Mouse (Mus musculus): Measurements from ENCODE around the gene Acd. TPM values are rescaled to one million over a fixed set of nuclear protein-coding genes. Genes with fewer than 3 reads are reported as not detected.

Gene Acd
- polyA plus RNA-seq, 1 experiment from 2014 or later = 36.4 TPM

DNA sequence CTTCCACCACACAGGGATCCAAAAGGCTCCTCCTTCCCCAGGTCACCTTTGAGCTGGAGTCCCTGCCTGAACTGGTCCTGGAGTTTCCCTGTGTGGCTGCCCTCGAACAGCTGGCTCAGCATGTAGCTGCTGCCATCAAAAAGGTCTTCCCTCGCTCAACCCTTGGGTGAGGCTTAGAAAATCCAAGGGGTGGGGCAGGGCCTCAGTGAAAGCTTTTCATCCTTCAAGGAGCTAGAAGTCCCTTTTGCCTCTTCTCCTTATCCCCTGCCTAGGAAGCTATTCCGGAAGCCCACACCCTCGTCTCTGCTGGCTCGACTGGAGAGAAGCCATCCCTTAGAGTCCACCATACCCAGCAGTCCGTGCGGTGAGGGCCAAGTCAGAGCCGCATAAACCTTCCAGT is 13.4 kb downstream of the Acd start:
- Histone ChIP-seq H3K4me1 (ENCODE audit: control insufficient read depth, insufficient read depth, low read length) (peaks cover 3% of the 10 kb centered on the region), H3K36me3 (ENCODE audit: control insufficient read depth, insufficient read depth) (peaks cover 6% of the 10 kb centered on the region; the same call in 1 of the 2 replicates), H3K27me3 (ENCODE audit: control insufficient read depth, insufficient read depth, low read length) (no peaks in the 10 kb centered on the region; the same call in 1 of the 2 replicates), H3K9me3 (replicated peaks; ENCODE audit: control insufficient read depth, low read length) (no peaks in the 10 kb centered on the region), H3K9ac (ENCODE audit: low read length) (no peak overlapping the region), H3K4me3 (ENCODE audit: low read length) (no peak overlapping the region), H3K27ac (ENCODE audit: low read length) (no peak overlapping the region), H3K4me2 (ENCODE audit: low read depth, low read length) (no peak overlapping the region)
- WGBS = 59% methylated on average over 8 of the region's 8 CpGs
- ATAC-seq (replicated peaks; ENCODE audit: extremely low read depth, insufficient read depth, low FRiP score) = no peak

DNA sequence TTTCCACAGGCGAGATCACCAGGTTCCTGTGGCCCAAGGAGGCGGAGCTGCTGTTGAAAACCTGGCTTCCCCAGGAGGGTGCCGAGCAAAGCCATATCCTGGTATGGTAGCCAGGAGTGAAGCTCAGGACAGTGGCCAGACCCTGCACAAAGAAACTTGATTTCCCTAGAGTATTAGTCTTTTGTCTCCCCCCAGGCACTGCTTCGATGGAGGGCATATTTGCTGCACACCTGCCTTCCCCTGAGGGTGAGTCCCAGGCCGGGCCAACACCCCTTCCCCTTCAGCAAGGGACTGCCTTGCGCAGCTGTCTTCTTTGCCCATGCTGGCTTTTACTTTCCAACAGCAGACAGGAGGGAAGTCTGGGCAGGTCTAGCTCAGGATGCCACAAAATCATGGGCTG is 14.4 kb downstream of the Acd start:
- peak overlapping the region; percentile 55 for H3K4me2 ChIP-seq (ENCODE audit: low read depth, low read length)

DNA sequence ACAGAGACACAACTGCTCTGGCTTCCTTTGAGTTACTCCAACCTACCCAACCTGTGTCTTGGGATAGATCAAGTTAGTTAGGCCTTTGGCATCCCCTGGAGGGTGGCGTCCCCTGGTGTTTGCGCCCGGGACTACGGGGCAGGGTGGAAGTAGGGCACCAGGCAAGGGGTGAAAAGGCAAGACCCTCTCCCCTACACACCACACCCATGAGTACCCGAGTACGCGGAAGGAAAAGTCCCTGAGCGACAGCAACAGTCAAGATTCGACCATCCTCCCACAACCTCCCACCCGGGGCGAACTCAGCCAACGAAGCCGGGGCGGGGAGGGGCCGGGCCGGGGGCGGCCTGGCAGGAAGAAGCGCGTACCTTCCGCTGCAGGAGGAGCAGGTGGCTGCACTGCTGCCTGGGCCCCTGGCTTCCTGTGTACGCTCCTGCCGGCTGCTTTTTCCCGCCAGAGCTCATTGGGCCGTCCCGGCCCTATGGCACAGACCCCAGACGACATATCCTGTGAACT is 15.1 kb downstream of the Acd start, which contains the start of gene Carmil2:
Gene Carmil2, plus strand, starts transcription at position 479 of the 513 bp plus-strand sequence.
- Histone ChIP-seq H3K4me3 (ENCODE audit: low read length) (peak within 1 kb of the TSS; percentile 32), H3K9ac (ENCODE audit: low read length) (peak within 1 kb of the TSS; percentile 44), H3K27me3 (ENCODE audit: control insufficient read depth, insufficient read depth, low read length) (no peaks in the 10 kb centered on the region; the same call in 1 of the 2 replicates), H3K4me2 (ENCODE audit: low read depth, low read length) (peak within 1 kb of the TSS; percentile 55), H3K36me3 (ENCODE audit: control insufficient read depth, insufficient read depth) (peaks cover 18% of the 10 kb centered on the region), H3K9me3 (replicated peaks; ENCODE audit: control insufficient read depth, low read length) (no peaks in the 10 kb centered on the region), H3K4me1 (ENCODE audit: control insufficient read depth, insufficient read depth, low read length) (peaks cover 3% of the 10 kb centered on the region), H3K27ac (ENCODE audit: low read length) (peak within 1 kb of the TSS; percentile 66)
- WGBS = 13% methylated on average over 26 of the region's 26 CpGs
- peak; percentile 77 for ATAC-seq (replicated peaks; ENCODE audit: extremely low read depth, insufficient read depth, low FRiP score)

More for the DNA sequence above, 14.4 kb downstream of the Acd start:
- peaks cover 3% of the 10 kb centered on the region for H3K4me1 ChIP-seq (ENCODE audit: control insufficient read depth, insufficient read depth, low read length)
- H3K27me3 ChIP-seq (ENCODE audit: control insufficient read depth, insufficient read depth, low read length) = no peaks in the 10 kb centered on the region; the same call in 1 of the 2 replicates
- ATAC-seq (replicated peaks; ENCODE audit: extremely low read depth, insufficient read depth, low FRiP score) = no peak
- H3K9me3 ChIP-seq (replicated peaks; ENCODE audit: control insufficient read depth, low read length) = no peaks in the 10 kb centered on the region
- peak overlapping the region; percentile 66 for H3K27ac ChIP-seq (ENCODE audit: low read length)
- peak overlapping the region; percentile 32; the same call in 1 of the 2 replicates for H3K4me3 ChIP-seq (ENCODE audit: low read length)
- H3K9ac ChIP-seq (ENCODE audit: low read length) = peak overlapping the region; percentile 44; the same call in 1 of the 2 replicates
- 67% methylated on average over 6 of the region's 6 CpGs for WGBS
- H3K36me3 ChIP-seq (ENCODE audit: control insufficient read depth, insufficient read depth) = peaks cover 11% of the 10 kb centered on the region

DNA sequence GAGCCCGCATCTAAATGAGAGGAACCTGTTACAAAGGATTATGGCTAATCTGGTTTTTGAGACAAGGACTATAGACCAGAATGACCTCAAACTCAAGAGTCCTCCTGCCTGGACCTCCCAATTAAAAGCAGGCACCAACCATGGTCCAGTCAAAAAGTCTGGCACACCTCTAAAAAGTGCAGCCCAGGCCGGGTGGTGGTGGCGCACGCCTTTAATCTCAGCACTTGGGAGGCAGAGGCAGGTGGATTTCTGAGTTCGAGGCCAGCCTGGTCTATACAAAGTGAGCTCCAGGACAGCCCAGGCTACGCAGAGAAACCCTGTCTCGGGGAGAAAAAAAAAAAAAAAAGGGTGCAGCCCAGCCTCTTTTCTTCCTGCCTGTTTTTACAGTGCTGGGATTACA is 15.6 kb downstream of the Acd start:
- Histone ChIP-seq H3K27ac (ENCODE audit: low read length) (peak overlapping the region; percentile 46; the same call in 1 of the 2 replicates), H3K9ac (ENCODE audit: low read length) (no peak overlapping the region)
- ATAC-seq (replicated peaks; ENCODE audit: extremely low read depth, insufficient read depth, low FRiP score) = no peak

DNA sequence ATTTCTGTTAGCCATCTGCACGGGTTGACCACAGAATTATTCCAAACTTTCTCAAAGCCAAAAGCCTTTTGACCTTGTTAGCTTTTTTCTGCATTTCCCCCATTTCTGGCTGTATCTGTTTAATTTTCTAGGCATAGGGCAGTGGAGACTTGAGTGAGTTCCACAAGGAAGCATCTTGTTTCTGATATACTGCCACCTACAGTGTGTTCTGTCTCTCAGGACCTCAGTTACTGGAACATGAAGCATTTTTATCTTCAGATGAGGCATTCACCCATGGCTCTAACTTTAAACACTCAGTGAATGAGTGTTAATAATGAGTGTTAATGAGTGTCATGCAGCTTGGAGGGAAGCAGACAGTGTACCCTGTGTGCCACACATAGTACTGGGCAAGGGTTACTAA is 23.0 kb downstream of the Acd start:
- no peak for ATAC-seq (replicated peaks; ENCODE audit: extremely low read depth, insufficient read depth, low FRiP score)
- H3K4me1 ChIP-seq (ENCODE audit: control insufficient read depth, insufficient read depth, low read length) = no peaks in the 10 kb centered on the region
- H3K27ac ChIP-seq (ENCODE audit: low read length) = no peak overlapping the region
- no peaks in the 10 kb centered on the region for H3K27me3 ChIP-seq (ENCODE audit: control insufficient read depth, insufficient read depth, low read length)
- no peaks in the 10 kb centered on the region for H3K9me3 ChIP-seq (replicated peaks; ENCODE audit: control insufficient read depth, low read length)
- 77% methylated on average over 1 of the region's 1 CpGs for WGBS
- H3K36me3 ChIP-seq (ENCODE audit: control insufficient read depth, insufficient read depth) = peaks cover 62% of the 10 kb centered on the region
- no peak overlapping the region for H3K4me2 ChIP-seq (ENCODE audit: low read depth, low read length)
- H3K4me3 ChIP-seq (ENCODE audit: low read length) = no peak overlapping the region
- no peak overlapping the region; the same call in 1 of the 2 replicates for H3K9ac ChIP-seq (ENCODE audit: low read length)

More for the DNA sequence above, 15.6 kb downstream of the Acd start:
- peak overlapping the region; percentile 55 for H3K4me2 ChIP-seq (ENCODE audit: low read depth, low read length)
- peaks cover 3% of the 10 kb centered on the region for H3K4me1 ChIP-seq (ENCODE audit: control insufficient read depth, insufficient read depth, low read length)
- peaks cover 23% of the 10 kb centered on the region for H3K36me3 ChIP-seq (ENCODE audit: control insufficient read depth, insufficient read depth)
- no peaks in the 10 kb centered on the region; the same call in 1 of the 2 replicates for H3K27me3 ChIP-seq (ENCODE audit: control insufficient read depth, insufficient read depth, low read length)
- H3K4me3 ChIP-seq (ENCODE audit: low read length) = peak overlapping the region; percentile 32; the same call in 1 of the 2 replicates
- 69% methylated on average over 7 of the region's 7 CpGs for WGBS
- no peaks in the 10 kb centered on the region for H3K9me3 ChIP-seq (replicated peaks; ENCODE audit: control insufficient read depth, low read length)

DNA sequence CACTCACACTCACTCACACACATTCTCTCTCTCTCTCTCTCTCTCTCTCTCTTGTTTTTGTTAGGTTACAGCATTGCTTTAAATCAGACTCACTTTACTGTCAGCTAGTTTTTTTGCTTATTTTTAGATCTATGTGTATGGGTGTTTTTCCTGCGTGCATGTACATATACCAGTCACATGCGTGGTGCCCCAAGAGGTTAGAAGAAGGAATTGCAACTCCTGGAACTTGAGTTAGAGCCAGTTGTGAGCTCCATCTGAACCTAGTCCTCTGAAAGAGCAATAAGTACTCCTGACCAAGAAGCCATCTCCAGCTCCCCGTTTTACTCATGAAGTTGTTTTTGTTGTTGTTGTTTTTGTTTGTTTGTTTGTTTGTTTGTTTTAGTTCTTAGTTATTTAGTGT is 39.7 kb downstream of the Acd start:
- WGBS = 64% methylated on average over 3 of the region's 3 CpGs
- Histone ChIP-seq H3K36me3 (ENCODE audit: control insufficient read depth, insufficient read depth) (peaks cover 18% of the 10 kb centered on the region), H3K27ac (ENCODE audit: low read length) (no peak overlapping the region), H3K9me3 (replicated peaks; ENCODE audit: control insufficient read depth, low read length) (no peaks in the 10 kb centered on the region), H3K27me3 (ENCODE audit: control insufficient read depth, insufficient read depth, low read length) (no peaks in the 10 kb centered on the region), H3K4me2 (ENCODE audit: low read depth, low read length) (no peak overlapping the region), H3K4me1 (ENCODE audit: control insufficient read depth, insufficient read depth, low read length) (no peaks in the 10 kb centered on the region), H3K9ac (ENCODE audit: low read length) (no peak overlapping the region), H3K4me3 (ENCODE audit: low read length) (no peak overlapping the region)
- ATAC-seq (replicated peaks; ENCODE audit: extremely low read depth, insufficient read depth, low FRiP score) = no peak

DNA sequence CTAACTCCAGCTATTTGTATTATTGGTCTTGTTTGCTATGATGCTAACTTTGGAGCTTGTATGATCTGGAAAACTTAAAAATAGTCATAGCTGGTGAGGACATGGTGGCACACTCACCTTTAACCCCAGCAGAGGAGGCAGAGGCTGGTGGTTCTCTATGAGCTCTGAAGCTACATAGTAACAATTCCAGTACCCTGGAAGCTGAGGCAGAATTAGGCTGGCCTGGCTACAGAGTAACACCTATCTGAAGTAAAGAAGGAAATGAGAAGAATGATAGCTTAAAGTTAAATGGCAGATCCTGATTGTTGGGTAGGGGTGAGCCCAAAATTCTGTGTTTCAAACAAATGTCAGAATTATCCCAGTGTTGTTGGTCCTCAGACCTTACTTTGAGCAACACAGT is 43.3 kb downstream of the Acd start:
- ATAC-seq (replicated peaks; ENCODE audit: extremely low read depth, insufficient read depth, low FRiP score) = no peak
- H3K9me3 ChIP-seq (replicated peaks; ENCODE audit: control insufficient read depth, low read length) = no peaks in the 10 kb centered on the region
- H3K4me1 ChIP-seq (ENCODE audit: control insufficient read depth, insufficient read depth, low read length) = no peaks in the 10 kb centered on the region
- H3K36me3 ChIP-seq (ENCODE audit: control insufficient read depth, insufficient read depth) = peaks cover 14% of the 10 kb centered on the region
- H3K9ac ChIP-seq (ENCODE audit: low read length) = no peak overlapping the region
- no peaks in the 10 kb centered on the region for H3K27me3 ChIP-seq (ENCODE audit: control insufficient read depth, insufficient read depth, low read length)
- no peak overlapping the region for H3K4me2 ChIP-seq (ENCODE audit: low read depth, low read length)
- no peak overlapping the region for H3K4me3 ChIP-seq (ENCODE audit: low read length)
- H3K27ac ChIP-seq (ENCODE audit: low read length) = no peak overlapping the region

DNA sequence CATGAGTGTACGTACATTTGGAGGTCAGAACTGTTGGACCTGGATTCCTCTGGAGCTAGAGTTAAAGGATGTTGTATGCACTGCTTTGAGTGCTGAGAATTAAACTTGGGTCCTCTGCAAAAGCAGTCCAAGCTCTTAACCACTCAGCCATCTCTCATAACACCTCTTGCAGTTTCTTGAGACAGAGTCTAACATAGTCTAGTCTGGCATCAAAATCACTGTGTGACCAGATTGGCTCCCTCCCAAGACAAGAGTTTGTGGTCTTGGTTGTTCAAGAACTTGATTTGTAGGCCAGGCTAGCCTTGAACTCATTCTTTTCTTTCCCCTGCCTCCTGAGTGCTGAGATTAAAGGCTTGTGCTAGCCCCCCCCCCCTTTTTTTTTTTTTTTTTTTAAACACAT is 52.0 kb downstream of the Acd start:
- no peak overlapping the region for H3K27ac ChIP-seq (ENCODE audit: low read length)
- no peaks in the 10 kb centered on the region for H3K9me3 ChIP-seq (replicated peaks; ENCODE audit: control insufficient read depth, low read length)
- ATAC-seq (replicated peaks; ENCODE audit: extremely low read depth, insufficient read depth, low FRiP score) = no peak
- no peaks in the 10 kb centered on the region for H3K27me3 ChIP-seq (ENCODE audit: control insufficient read depth, insufficient read depth, low read length)
- H3K4me2 ChIP-seq (ENCODE audit: low read depth, low read length) = no peak overlapping the region
- H3K4me3 ChIP-seq (ENCODE audit: low read length) = no peak overlapping the region
- no peak overlapping the region for H3K9ac ChIP-seq (ENCODE audit: low read length)
- peaks cover 2% of the 10 kb centered on the region; the same call in 1 of the 2 replicates for H3K4me1 ChIP-seq (ENCODE audit: control insufficient read depth, insufficient read depth, low read length)
- WGBS = 98% methylated on average over 1 of the region's 1 CpGs
- peaks cover 24% of the 10 kb centered on the region for H3K36me3 ChIP-seq (ENCODE audit: control insufficient read depth, insufficient read depth)

All from heart, embryonic 16.5 days (tissue).